Mouse (Mus musculus) small intestine, adult 2 months (tissue): ENCODE measurements around the gene Stn1. TPM values are rescaled to one million over a fixed set of nuclear protein-coding genes. Genes with fewer than 3 reads are reported as not detected.
A peak's percentile ranks its signal among the peaks of the same experiment; 100 is the strongest.

Source experiments
- H3K27ac ChIP-seq: fragments of 200-500 bp; 2 replicates; pipeline ENCODE4 v1.5.1; 2012; ENCODE audit warnings: low read depth, low read length, control low read depth, inconsistent platforms; ENCODE audit not compliant: insufficient read depth
- H3K27me3 ChIP-seq: fragments of 200-500 bp; 2 replicates; pipeline ENCODE4 v1.6.1; 2012; ENCODE audit warnings: mild to moderate bottlenecking, moderate library complexity, low read length, inconsistent platforms; ENCODE audit not compliant: control insufficient read depth, insufficient read depth
- H3K36me3 ChIP-seq: fragments of 200-500 bp; 2 replicates; pipeline ENCODE4 v1.6.1; 2012; ENCODE audit warnings: mild to moderate bottlenecking, low read length, control low read depth, inconsistent platforms; ENCODE audit not compliant: control insufficient read depth, insufficient read depth
- H3K4me1 ChIP-seq: fragments of 200-500 bp; 2 replicates; pipeline ENCODE4 v1.6.1; 2012; ENCODE audit warnings: low read length, inconsistent platforms, mixed read lengths; ENCODE audit not compliant: control insufficient read depth, insufficient read depth, insufficient read length
- H3K4me3 ChIP-seq: fragments of 200-500 bp; 2 replicates; pipeline ENCODE4 v1.5.1; 2012; ENCODE audit warnings: low read depth, mild to moderate bottlenecking, control low read depth, inconsistent platforms, low read length, moderate library complexity
- CTCF ChIP-seq: fragments of 200-500 bp; IDR thresholded peaks from 2 replicates; pipeline ENCODE4 v1.5.1; 2012; ENCODE audit warnings: low read depth, mild to moderate bottlenecking, control low read depth, inconsistent platforms, low read length, moderate library complexity, mixed read lengths; ENCODE audit not compliant: insufficient replicate concordance, insufficient read length; ENCODE audit errors: extremely low read depth
- POLR2A ChIP-seq: fragments of 200-500 bp; IDR thresholded peaks from 2 replicates; pipeline ENCODE4 v1.6.1; 2012; ENCODE audit warnings: low read depth, mild to moderate bottlenecking, control low read depth, inconsistent platforms, low read length, moderate library complexity
- WGBS: fragments of 180-500 bp; shearing (Covaris S2); methylation state at CpG from one replicate; pipeline ENCODE4 v1.1.7; 2018; 5-methylcytosine and 5-hydroxymethylcytosine counted together
- polyA plus RNA-seq: library from polyadenylated mRNA; depleted of rRNA; stranded (reverse); fragments of >200 nt; gene quantifications from 2 replicates; pipeline ENCODE4 v1.2.3, GENCODE M21; 2012

Stn1 gene
- polyA plus RNA-seq, 1 experiment: 15.0 TPM

DNA sequence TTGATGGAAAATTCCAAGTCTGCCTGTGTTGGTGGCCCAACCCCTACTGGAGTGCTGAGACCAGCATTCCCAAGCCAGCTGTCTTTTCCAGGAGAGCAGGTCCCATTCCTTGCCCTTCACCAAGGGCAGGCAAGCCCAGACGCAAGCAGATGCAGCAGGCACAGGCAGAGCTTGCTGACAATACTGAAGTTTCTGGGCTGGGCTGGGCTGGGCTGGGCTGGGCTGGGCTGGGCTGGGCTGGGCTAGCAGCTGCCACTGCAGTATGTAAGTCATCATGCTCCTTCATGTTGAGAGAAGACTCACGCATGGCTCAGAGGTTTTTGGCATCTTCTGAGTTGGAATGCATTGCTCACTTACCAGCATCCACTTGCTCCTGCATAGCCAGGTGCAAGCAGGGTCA, 45.5 kb downstream of the Stn1 start:
- Histone ChIP-seq H3K36me3 (no peaks in the 10 kb centered on the region), H3K4me3 (no peak overlapping the region), H3K4me1 (peaks cover 3% of the 10 kb centered on the region), H3K27ac (no peak overlapping the region), H3K27me3 (no peaks in the 10 kb centered on the region)
- TF ChIP-seq CTCF (no peak), POLR2A (no peak)
- WGBS: 28% methylated on average over 2 of the region's 2 CpGs

DNA sequence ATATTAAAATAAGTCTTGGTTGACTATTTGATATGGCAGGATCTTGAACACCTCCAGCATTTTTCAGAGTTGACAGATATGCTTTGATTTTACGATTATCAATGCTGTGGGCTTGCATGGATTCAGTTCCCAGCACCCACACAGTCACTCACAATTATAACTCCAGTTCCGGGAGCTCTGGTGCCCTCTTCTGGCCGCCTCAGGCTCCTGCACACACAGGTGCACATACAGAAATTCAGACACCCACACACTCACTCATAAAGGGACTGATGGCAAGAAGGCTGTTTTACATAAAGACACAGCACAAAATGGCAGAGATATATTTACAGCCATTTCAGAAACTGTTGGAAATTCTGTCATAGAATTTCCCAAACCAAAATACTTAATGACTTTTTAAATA, 48.1 kb downstream of the Stn1 start:
- H3K27ac ChIP-seq: no peak overlapping the region
- H3K4me1 ChIP-seq: peaks cover 7% of the 10 kb centered on the region
- 89% methylated on average over 3 of the region's 3 CpGs for whole genome bisulfite sequencing
- TF ChIP-seq CTCF: no peak
- TF ChIP-seq POLR2A: no peak
- H3K27me3 ChIP-seq: no peaks in the 10 kb centered on the region
- no peak overlapping the region for H3K4me3 ChIP-seq
- no peaks in the 10 kb centered on the region for H3K36me3 ChIP-seq

DNA sequence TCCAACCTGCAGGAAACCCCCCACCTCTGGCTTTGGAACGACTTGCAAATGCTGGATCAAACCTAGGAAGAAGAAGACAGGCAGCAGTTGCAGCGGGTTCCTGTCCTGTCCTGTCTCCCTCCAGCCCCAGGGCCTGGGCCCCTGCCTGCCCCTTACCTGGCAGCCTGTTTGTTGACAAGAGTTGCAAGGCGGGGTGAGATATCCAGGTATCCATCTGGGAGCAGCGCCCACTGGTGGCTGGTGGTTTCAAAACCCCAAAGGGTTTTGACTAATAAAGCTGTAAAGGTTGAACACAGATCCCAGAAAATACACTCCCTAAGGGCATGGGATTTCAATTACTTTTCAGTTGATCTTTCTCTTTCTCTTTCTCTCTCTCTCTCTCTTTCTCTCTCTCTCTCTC, 49.1 kb downstream of the Stn1 start:
- Histone ChIP-seq H3K4me3 (no peak overlapping the region), H3K27me3 (no peaks in the 10 kb centered on the region), H3K36me3 (no peaks in the 10 kb centered on the region), H3K4me1 (peaks cover 7% of the 10 kb centered on the region), H3K27ac (no peak overlapping the region)
- 31% methylated on average over 4 of the region's 4 CpGs for WGBS
- TF ChIP-seq CTCF: peak; percentile 54; the same call in 1 of the 2 replicates
- no peak for TF ChIP-seq POLR2A

DNA sequence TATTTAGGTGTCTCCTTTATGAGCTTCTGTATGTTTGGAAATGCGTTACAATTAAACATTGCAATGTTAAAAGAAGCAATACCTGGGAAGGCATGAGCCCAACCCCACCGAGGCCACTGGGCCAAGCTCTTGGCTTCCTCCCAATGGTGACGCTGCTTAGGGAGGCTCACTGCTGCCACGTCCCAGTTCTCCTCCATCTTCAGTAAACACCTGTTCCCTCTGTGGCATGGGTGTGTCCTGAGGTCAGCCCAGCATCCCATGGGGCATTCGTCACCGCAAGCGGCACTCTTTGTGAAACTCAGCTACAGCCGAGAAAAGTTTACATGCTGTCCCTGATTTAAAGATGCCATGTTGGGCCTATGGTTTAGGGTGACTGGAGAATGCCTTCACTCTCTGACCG, 49.7 kb downstream of the Stn1 start:
- Histone ChIP-seq H3K27ac (no peak overlapping the region), H3K4me1 (peaks cover 7% of the 10 kb centered on the region), H3K27me3 (no peaks in the 10 kb centered on the region), H3K36me3 (no peaks in the 10 kb centered on the region), H3K4me3 (no peak overlapping the region)
- WGBS: 75% methylated on average over 9 of the region's 9 CpGs
- no peak for TF ChIP-seq CTCF
- TF ChIP-seq POLR2A: no peak

GRCm38 (mm10) chr19:47485997-47486566, 51.2 kb downstream of the Stn1 start:
- Histone ChIP-seq H3K27ac (0 out of 2 replicates have a peak overlapping the region, but pooled peaks have one; percentile 26), H3K27me3 (no peaks in the 10 kb centered on the region), H3K4me3 (no peak overlapping the region), H3K4me1 (peaks cover 4% of the 10 kb centered on the region; the same call in 1 of the 2 replicates), H3K36me3 (no peaks in the 10 kb centered on the region)
- WGBS: 37% methylated on average over 9 of the region's 9 CpGs
- TF ChIP-seq POLR2A (no peak), CTCF (no peak)

GRCm38 (mm10) chr19:47484110-47484509, 53.2 kb downstream of the Stn1 start:
- Histone ChIP-seq H3K27ac (no peak overlapping the region), H3K4me3 (no peak overlapping the region), H3K36me3 (no peaks in the 10 kb centered on the region), H3K4me1 (peaks cover 4% of the 10 kb centered on the region; the same call in 1 of the 2 replicates), H3K27me3 (no peaks in the 10 kb centered on the region)
- WGBS: 63% methylated on average over 3 of the region's 3 CpGs
- TF ChIP-seq CTCF (no peak), POLR2A (no peak)

DNA sequence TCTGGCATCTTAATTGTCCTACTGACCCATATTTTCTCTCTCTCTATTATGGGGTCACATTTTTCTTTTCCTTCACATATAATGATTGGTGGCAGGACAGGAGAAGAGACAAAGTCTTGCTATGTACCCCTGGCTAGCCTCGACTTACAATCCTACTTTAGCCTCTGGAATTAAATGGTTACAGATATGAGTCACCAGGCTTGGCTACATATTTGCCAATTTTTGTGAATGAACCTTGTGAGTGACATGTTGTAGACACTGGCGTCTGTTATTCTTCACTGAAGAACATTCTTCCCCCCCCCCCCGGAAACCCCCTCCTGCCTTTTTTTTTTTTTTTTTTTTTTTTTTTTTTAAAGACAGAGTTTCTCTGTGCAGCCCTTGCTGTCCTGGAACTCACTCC, 54.0 kb downstream of the Stn1 start:
- H3K27ac ChIP-seq: no peak overlapping the region
- 57% methylated on average over 3 of the region's 3 CpGs for WGBS
- peaks cover 4% of the 10 kb centered on the region; the same call in 1 of the 2 replicates for H3K4me1 ChIP-seq
- no peaks in the 10 kb centered on the region for H3K27me3 ChIP-seq
- TF ChIP-seq POLR2A (no peak), CTCF (no peak)
- no peaks in the 10 kb centered on the region for H3K36me3 ChIP-seq
- no peak overlapping the region for H3K4me3 ChIP-seq

DNA sequence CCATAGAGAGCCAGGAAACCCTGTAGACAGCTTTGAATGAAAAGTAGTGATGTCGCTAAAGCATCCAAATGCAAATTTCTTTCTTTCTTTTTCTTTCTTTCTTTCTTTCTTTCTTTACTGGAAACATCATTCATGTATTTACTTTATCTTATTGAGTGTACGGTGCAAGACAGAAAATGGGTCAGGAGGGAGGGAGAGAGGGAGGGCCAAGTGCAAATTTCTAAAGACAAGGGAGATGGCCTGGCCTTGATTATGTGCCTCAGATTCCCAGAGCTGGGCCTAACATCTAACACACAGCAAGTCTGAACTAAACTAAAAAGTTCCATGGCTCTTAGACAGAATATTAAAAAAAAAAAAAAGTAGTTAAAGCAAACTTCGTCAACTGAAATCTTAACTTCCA, 63.9 kb downstream of the Stn1 start:
- H3K4me1 ChIP-seq: no peaks in the 10 kb centered on the region
- no peaks in the 10 kb centered on the region for H3K36me3 ChIP-seq
- no peak overlapping the region for H3K27ac ChIP-seq
- H3K27me3 ChIP-seq: no peaks in the 10 kb centered on the region
- H3K4me3 ChIP-seq: no peak overlapping the region
- WGBS: 84% methylated on average over 3 of the region's 3 CpGs
- TF ChIP-seq POLR2A (no peak), CTCF (no peak)
